Mouse (Mus musculus) left cerebral cortex, adult 2 months (tissue): Measurements from ENCODE around the gene Lpar5. TPM values are rescaled to one million over a fixed set of nuclear protein-coding genes. Genes with fewer than 3 reads are reported as not detected.
"Not testable (repeated sequence)": the region's sequence is repeated elsewhere in the genome, so short reads cannot be mapped to it uniquely, and the experiment has no call there.

Experiments
- DNase-seq, 2 experiments: peaks; one replicate each; pipeline ENCODE4 v3.0.0; 2021 to 2022; ENCODE audit warnings: low spot score in 2 of 2, mixed read lengths in 1 of 2; ENCODE audit errors: extremely low spot score in 1 of 2
- H3K27ac ChIP-seq: fragments of 200-600 bp; 2 replicates; pipeline ENCODE4 v1.8.1; 2022
- H3K4me3 ChIP-seq: fragments of 200-600 bp; 2 replicates; pipeline ENCODE4 v1.8.1; 2022
- CTCF ChIP-seq: fragments of 200-600 bp; IDR thresholded peaks from 2 replicates; pipeline ENCODE4 v1.8.1; 2022; ENCODE audit warnings: antibody characterized with exemption, mild to moderate bottlenecking, moderate library complexity
- intact Hi-C: fragments of 180-260 bp; cut with DNase I; formaldehyde crosslinking; loops from one replicate; pipeline ENCODE4 v1.15.1; 2025
- long read RNA-seq, 2 experiments: library from polyadenylated mRNA; stranded (forward); transcript quantifications; one replicate each; pipeline ENCODE4 v2.0.0; 2021; ENCODE audit warnings: borderline mapping rate in 2 of 2
- total RNA-seq, 2 experiments: library from RNA; stranded (reverse); gene quantifications; 2 replicates each; pipeline ENCODE4 v1.2.3; 2021

Gene Lpar5
- total RNA-seq = under 1 TPM; 0.50 to 0.68 TPM
- long read RNA-seq, experiment 1 = 0 reads
- long read RNA-seq, experiment 2 = 0 reads

DNA sequence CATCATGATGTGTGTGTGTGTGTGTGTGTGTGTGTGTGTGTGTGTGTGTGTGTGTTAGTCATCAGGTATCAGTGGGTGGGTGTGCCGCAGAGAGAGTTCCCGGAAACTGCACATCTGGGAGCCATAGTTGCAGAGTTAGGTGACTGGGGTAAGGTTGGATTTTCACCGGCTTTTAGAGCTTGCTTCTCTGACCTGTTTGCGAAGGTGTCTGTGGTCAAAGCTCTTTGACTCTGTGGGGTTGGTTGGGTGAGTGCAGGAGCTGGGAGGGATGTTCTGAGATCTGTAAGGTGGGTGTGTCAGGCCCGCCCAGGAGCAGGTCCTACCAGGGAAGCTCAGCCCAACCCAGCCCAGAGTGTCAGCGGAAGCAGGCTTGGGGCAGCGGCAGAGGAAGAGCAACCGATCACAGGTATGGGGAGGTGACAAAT is at the start of gene Lpar5:
TSS of gene Lpar5 (plus strand) at position 350 of the 425 bp plus-strand sequence.
- intact Hi-C loops = no loop called here
- H3K27ac ChIP-seq = no peak within 1 kb of the TSS
- no peak within 1 kb of the TSS for H3K4me3 ChIP-seq
- TF ChIP-seq CTCF = no peak
- no peak for DNase-seq

- DNase-seq, H3K4me3 ChIP-seq, intact Hi-C loops, H3K27ac ChIP-seq: not testable (repeated sequence)
- peak; percentile 74 for TF ChIP-seq CTCF
Measured at GRCm38 (mm10) chr6:125030532-125030931, 37.2 kb upstream of the Lpar5 start.

- intact Hi-C loops = no loop called here
- TF ChIP-seq CTCF = no peak
- no peak overlapping the region for H3K27ac ChIP-seq
- no peak for DNase-seq
- no peak overlapping the region for H3K4me3 ChIP-seq
Measured at GRCm38 (mm10) chr6:125031604-125032003, 36.1 kb upstream of the Lpar5 start.

DNA sequence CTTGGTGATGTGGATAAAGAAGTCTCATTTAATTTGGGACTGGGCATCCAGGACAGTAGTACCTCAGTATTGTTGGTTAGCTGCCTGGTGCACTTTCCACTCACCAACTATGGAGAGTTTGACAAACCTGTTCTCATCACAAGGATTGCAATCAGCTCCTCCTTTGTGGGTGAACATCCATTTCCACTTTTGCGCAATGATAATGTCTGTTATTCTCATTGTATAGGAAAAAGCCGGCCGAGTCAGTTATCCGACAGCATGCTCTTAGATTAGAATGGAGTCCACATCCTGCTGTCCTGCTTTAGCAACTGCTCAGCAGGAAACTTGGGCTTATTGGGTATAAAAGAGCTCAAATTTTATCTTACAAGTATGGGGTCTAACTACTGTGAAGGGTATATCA is 29.1 kb upstream of the Lpar5 start:
- no peak for DNase-seq
- H3K4me3 ChIP-seq = peak overlapping the region; percentile 71; the same call in 1 of the 2 replicates
- no peak for TF ChIP-seq CTCF
- H3K27ac ChIP-seq = peak overlapping the region; percentile 66
- intact Hi-C loops = loop anchor here (1.0 to 2.0 kb wide), 3 partner anchors 29 to 326 kb away; partner anchors contain the start of genes Cops7a, Emg1, Phb2 and Zfp384

- TF ChIP-seq CTCF = no peak
- intact Hi-C loops = loop anchor here (1.0 to 2.0 kb wide), 3 partner anchors 30 to 327 kb away; partner anchors contain the start of genes Cops7a, Emg1, Phb2 and Zfp384
- H3K27ac ChIP-seq = peak overlapping the region; percentile 66
- DNase-seq = no peak
- peak overlapping the region; percentile 71 for H3K4me3 ChIP-seq
Measured at GRCm38 (mm10) chr6:125039131-125039530, 28.6 kb upstream of the Lpar5 start.

- H3K4me3 ChIP-seq = peak within 1 kb of the TSS; percentile 71
- TF ChIP-seq CTCF = no peak
- intact Hi-C loops = loop anchor here (1.0 to 2.0 kb wide), 3 partner anchors 30 to 327 kb away; partner anchors contain the start of genes Cops7a, Emg1, Phb2 and Zfp384
- H3K27ac ChIP-seq = peak within 1 kb of the TSS; percentile 66
- peak; percentile 84 to 89 for DNase-seq
Measured at GRCm38 (mm10) chr6:125039533-125040153, 28.1 kb upstream of the Lpar5 start, which contains the start of gene Ing4. TSS of gene Ing4 (plus strand) at chr6:125039760.

GRCm38 (mm10) chr6:125040221-125040620 is 27.5 kb upstream of the Lpar5 start:
- Histone ChIP-seq H3K4me3 (peak overlapping the region; percentile 71), H3K27ac (peak overlapping the region; percentile 49; the same call in 1 of the 2 replicates)
- no peak for DNase-seq
- intact Hi-C loops = no loop called here
- no peak for TF ChIP-seq CTCF

DNA sequence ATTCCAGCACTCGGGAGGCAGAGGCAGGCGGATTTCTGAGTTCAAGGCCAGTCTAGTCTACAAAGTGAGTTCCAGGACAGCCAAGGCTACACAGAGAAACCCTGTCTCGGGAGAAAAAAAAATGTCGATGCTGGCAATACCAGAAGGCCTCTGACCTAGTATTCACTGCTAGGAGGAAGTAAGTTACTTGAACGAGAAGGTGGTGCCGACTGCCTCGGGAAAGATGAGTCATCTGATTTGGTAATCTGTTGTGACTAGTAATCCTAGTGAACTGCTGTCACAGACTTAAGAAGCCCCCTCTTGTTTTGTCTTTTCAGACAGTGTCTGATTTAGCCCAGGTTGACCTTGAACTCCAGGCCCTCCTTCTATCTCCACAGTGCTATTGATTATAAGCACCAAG is 26.7 kb upstream of the Lpar5 start:
- no peak overlapping the region for H3K4me3 ChIP-seq
- DNase-seq = no peak
- TF ChIP-seq CTCF = no peak
- intact Hi-C loops = no loop called here
- H3K27ac ChIP-seq = no peak overlapping the region

GRCm38 (mm10) chr6:125042081-125042480 is 25.6 kb upstream of the Lpar5 start:
- Histone ChIP-seq H3K4me3 (no peak overlapping the region), H3K27ac (no peak overlapping the region)
- intact Hi-C loops = no loop called here
- DNase-seq = no peak
- TF ChIP-seq CTCF = no peak

- H3K4me3 ChIP-seq = no peak overlapping the region
- H3K27ac ChIP-seq = no peak overlapping the region
- TF ChIP-seq CTCF = peak; percentile 93
- DNase-seq = peak; percentile 77
- intact Hi-C loops = loop anchor here (1.0 to 5.0 kb wide), 2 partner anchors 38 to 226 kb away; no protein-coding TSS in a partner anchor
Measured at GRCm38 (mm10) chr6:125046691-125047090, 21.0 kb upstream of the Lpar5 start.

DNA sequence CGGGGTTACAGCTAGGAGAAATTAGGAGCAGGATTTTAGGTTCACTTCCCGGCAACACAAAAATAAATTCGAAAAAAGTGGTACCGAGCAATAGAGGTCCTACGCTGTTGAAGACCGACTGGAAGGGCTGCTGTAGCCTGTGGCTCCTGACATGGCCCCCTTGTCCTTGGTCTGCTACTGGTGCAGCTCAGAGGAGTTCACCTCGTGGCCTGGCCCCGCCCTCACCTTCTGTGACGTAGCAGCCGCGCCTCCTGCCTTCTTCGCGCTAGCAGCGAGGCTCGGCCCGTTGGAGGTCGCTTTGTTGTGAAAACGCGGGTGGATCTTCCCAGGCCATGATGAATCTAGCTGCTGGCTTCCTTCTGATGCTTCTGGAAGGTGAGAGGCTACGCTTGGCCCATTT is 18.0 kb upstream of the Lpar5 start, which contains the start of gene Acrbp:
TSS of gene Acrbp (plus strand) at position 12 of the 400 bp plus-strand sequence.
- DNase-seq = no peak
- intact Hi-C loops = loop anchor here (5.0 kb wide), 1 partner anchor 223 kb away; no protein-coding TSS in a partner anchor
- no peak for TF ChIP-seq CTCF
- Histone ChIP-seq H3K27ac (no peak within 1 kb of the TSS), H3K4me3 (no peak within 1 kb of the TSS)

GRCm38 (mm10) chr6:125051237-125051636 is 16.5 kb upstream of the Lpar5 start:
- Histone ChIP-seq H3K4me3 (no peak overlapping the region), H3K27ac (no peak overlapping the region)
- DNase-seq = no peak
- TF ChIP-seq CTCF = peak; percentile 51
- intact Hi-C loops = no loop called here

GRCm38 (mm10) chr6:125061493-125061892 is 6.2 kb upstream of the Lpar5 start:
- Histone ChIP-seq H3K27ac (no peak overlapping the region), H3K4me3 (no peak overlapping the region)
- intact Hi-C loops = no loop called here
- DNase-seq = no peak
- TF ChIP-seq CTCF = no peak
